Mouse (Mus musculus): Measurements from ENCODE around the gene Ptprd. TPM values are rescaled to one million over a fixed set of nuclear protein-coding genes. Genes with fewer than 3 reads are reported as not detected.

The Ptprd gene
- total and polyA plus RNA-seq, 3 experiments = not detected

DNA sequence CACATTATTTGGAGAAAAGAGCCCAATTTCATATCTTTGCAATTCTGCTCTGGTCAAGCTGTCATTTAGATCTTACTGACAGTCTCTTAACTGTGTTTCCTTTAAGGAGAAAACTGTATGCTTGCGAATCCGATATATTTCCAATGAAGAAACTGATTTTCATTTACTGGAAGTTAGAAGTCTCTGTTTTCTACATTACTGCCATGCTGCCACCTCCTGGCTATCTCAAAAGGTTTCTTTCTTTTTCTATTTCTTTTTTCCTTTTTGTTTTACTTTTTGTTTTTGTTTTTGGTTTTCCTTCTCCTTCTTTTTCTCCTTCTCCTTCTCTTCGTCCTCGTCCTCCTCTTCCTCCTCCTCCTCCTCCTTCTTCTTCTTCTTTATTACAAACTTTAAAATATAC lies 812.6 kb downstream of the Ptprd start:
- Histone ChIP-seq H3K4me1 (ENCODE audit: control insufficient read depth in 1 of 2, insufficient read depth in 2 of 2, low read length in 2 of 2) (no peaks in the 10 kb centered on the region), H3K36me3 (ENCODE audit: control insufficient read depth in 1 of 2, insufficient read depth in 2 of 2, low read length in 2 of 2) (no peaks in the 10 kb centered on the region), H3K9me3 (replicated peaks; ENCODE audit: insufficient read depth, low read length) (no peaks in the 10 kb centered on the region), H3K79me2 (ENCODE audit: control insufficient read depth, insufficient read depth, low read length, poor library complexity) (no peaks in the 10 kb centered on the region), H3K4me3 (ENCODE audit: control insufficient read depth in 1 of 2, insufficient read depth in 1 of 2, low read depth in 2 of 2, low read length in 2 of 2) (no peak overlapping the region), H3K27ac (ENCODE audit: control insufficient read depth, low read depth, low read length) (no peak overlapping the region), H3K27me3 (ENCODE audit: control insufficient read depth in 1 of 2, insufficient read depth in 2 of 2, low read length in 2 of 2) (no peaks in the 10 kb centered on the region), H3K9ac (ENCODE audit: control insufficient read depth, low read depth, low read length, poor library complexity, severe bottlenecking) (no peak overlapping the region)
- no peak for TF ChIP-seq UBTF (IDR thresholded peaks at IDR 0.05; ENCODE audit: borderline replicate concordance, insufficient read depth, low read depth, low read length)
- TF ChIP-seq E2F4 (IDR thresholded peaks at IDR 0.05; ENCODE audit: borderline replicate concordance, low read depth, low read length) = no peak
- no peak for TF ChIP-seq HCFC1 (IDR thresholded peaks at IDR 0.05; ENCODE audit: low read depth, low read length)
- DNase-seq (ENCODE audit: low read depth, low spot score) = no peak

DNA sequence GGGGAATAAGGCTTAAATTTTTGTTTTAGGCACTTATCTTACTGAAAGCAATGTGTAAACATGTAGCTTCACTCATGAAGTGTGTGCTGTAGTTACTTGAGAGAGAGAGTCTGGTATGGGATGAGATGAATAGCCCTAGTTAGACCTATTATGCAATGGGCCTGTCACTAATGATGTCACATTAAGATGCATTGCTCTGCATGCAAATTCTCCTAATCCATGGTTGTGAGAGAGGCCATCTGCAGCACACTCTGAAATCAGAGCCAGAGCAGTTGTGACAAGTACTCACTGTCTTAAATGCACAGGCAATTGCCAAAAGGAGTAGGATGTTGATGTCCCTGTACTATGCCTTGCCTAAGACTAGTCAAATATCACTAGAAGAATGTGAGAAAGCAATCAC lies 850.0 kb downstream of the Ptprd start:
- no peaks in the 10 kb centered on the region for H3K36me3 ChIP-seq (ENCODE audit: control insufficient read depth in 1 of 2, insufficient read depth in 2 of 2, low read length in 2 of 2)
- H3K27ac ChIP-seq (ENCODE audit: control insufficient read depth, low read depth, low read length) = no peak overlapping the region
- H3K9ac ChIP-seq (ENCODE audit: control insufficient read depth, low read depth, low read length, poor library complexity, severe bottlenecking) = no peak overlapping the region
- no peak for DNase-seq (ENCODE audit: low read depth, low spot score)
- H3K4me3 ChIP-seq (ENCODE audit: control insufficient read depth in 1 of 2, insufficient read depth in 1 of 2, low read depth in 2 of 2, low read length in 2 of 2) = no peak overlapping the region
- TF ChIP-seq TAL1 (IDR thresholded peaks at IDR 0.05; ENCODE audit: low read length) = no peak
- no peaks in the 10 kb centered on the region for H3K79me2 ChIP-seq (ENCODE audit: control insufficient read depth, insufficient read depth, low read length, poor library complexity)
- H3K9me3 ChIP-seq (replicated peaks; ENCODE audit: insufficient read depth, low read length) = no peaks in the 10 kb centered on the region
- no peaks in the 10 kb centered on the region for H3K4me1 ChIP-seq (ENCODE audit: control insufficient read depth in 1 of 2, insufficient read depth in 2 of 2, low read length in 2 of 2)
- no peaks in the 10 kb centered on the region for H3K27me3 ChIP-seq (ENCODE audit: control insufficient read depth in 1 of 2, insufficient read depth in 2 of 2, low read length in 2 of 2)

DNA sequence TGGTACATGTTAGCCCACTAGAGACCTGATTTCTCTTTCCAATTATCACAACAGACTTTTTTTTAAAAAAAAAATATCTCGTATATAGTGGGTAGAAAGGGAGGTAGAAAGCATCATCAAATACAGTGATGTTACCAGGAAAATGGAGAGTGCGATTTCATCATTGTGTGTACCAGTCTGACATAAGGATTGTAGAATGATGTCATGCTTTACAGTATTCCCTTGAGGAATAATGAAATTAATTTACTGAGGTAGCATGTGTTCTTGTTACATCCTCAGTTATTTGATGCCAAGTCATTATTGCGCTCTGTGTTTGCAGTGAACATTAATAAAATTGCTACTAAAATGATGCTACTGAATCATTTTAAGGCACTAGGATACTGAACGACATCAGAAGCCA lies 884.6 kb downstream of the Ptprd start:
- Histone ChIP-seq H3K9me3 (replicated peaks; ENCODE audit: insufficient read depth, low read length) (no peaks in the 10 kb centered on the region), H3K79me2 (ENCODE audit: control insufficient read depth, insufficient read depth, low read length, poor library complexity) (no peaks in the 10 kb centered on the region), H3K27me3 (ENCODE audit: control insufficient read depth in 1 of 2, insufficient read depth in 2 of 2, low read length in 2 of 2) (no peaks in the 10 kb centered on the region), H3K9ac (ENCODE audit: control insufficient read depth, low read depth, low read length, poor library complexity, severe bottlenecking) (no peak overlapping the region), H3K36me3 (ENCODE audit: control insufficient read depth in 1 of 2, insufficient read depth in 2 of 2, low read length in 2 of 2) (no peaks in the 10 kb centered on the region), H3K4me3 (ENCODE audit: control insufficient read depth in 1 of 2, insufficient read depth in 1 of 2, low read depth in 2 of 2, low read length in 2 of 2) (no peak overlapping the region), H3K4me1 (ENCODE audit: control insufficient read depth in 1 of 2, insufficient read depth in 2 of 2, low read length in 2 of 2) (no peaks in the 10 kb centered on the region), H3K27ac (ENCODE audit: control insufficient read depth, low read depth, low read length) (no peak overlapping the region)
- DNase-seq (ENCODE audit: low read depth, low spot score) = no peak
- no peak for TF ChIP-seq EP300 (IDR thresholded peaks at IDR 0.05; ENCODE audit: low read depth in 1 of 2, low read length in 2 of 2)
- no peak for TF ChIP-seq ZKSCAN1 (IDR thresholded peaks at IDR 0.05; ENCODE audit: low read depth, low read length)
- no peak for TF ChIP-seq ZNF384 (IDR thresholded peaks at IDR 0.05; ENCODE audit: low read depth, low read length)
- no peak for TF ChIP-seq GATA1 (IDR thresholded peaks at IDR 0.05; ENCODE audit: low read depth, low read length)
- no peak for TF ChIP-seq TAL1 (IDR thresholded peaks at IDR 0.05; ENCODE audit: low read length)
- TF ChIP-seq POLR2A (IDR thresholded peaks at IDR 0.05; ENCODE audit: control insufficient read depth in 1 of 2, insufficient read depth in 1 of 2, low read depth in 1 of 2, low read length in 2 of 2, poor library complexity in 1 of 2) = no peak
- no peak for TF ChIP-seq MAFK (IDR thresholded peaks at IDR 0.05; ENCODE audit: borderline replicate concordance, low read depth, low read length)
- TF ChIP-seq MAX (IDR thresholded peaks at IDR 0.05; ENCODE audit: low read length) = no peak
- TF ChIP-seq E2F4 (IDR thresholded peaks at IDR 0.05; ENCODE audit: borderline replicate concordance, low read depth, low read length) = no peak
- no peak for TF ChIP-seq USF1 (IDR thresholded peaks at IDR 0.05; ENCODE audit: low read depth, low read length)
- TF ChIP-seq ZMIZ1 (IDR thresholded peaks at IDR 0.05; ENCODE audit: low read depth, low read length) = no peak

All from MEL (cell line).